Mouse (Mus musculus): ENCODE measurements around the gene Palmd. TPM values are rescaled to one million over a fixed set of nuclear protein-coding genes. Genes with fewer than 3 reads are reported as not detected.

Palmd gene
- 10 to 100 TPM; 42.0 to 47.2 TPM for total RNA-seq (2021)
- long read RNA-seq, experiment 1, transcript Palmd-201 (8 exons, 2,433 nt): major isoform, 49 of 60 reads
- long read RNA-seq, experiment 1, partial matches to known transcripts: 9 of 60 reads
- long read RNA-seq, experiment 1, other reads (novel, unspliced or antisense): 2 of 60 reads
- long read RNA-seq, experiment 2, transcript Palmd-201 (8 exons, 2,433 nt): major isoform, 23 of 27 reads
- long read RNA-seq, experiment 2, partial matches to known transcripts: 2 of 27 reads
- long read RNA-seq, experiment 2, other reads (novel, unspliced or antisense): 2 of 27 reads

DNA sequence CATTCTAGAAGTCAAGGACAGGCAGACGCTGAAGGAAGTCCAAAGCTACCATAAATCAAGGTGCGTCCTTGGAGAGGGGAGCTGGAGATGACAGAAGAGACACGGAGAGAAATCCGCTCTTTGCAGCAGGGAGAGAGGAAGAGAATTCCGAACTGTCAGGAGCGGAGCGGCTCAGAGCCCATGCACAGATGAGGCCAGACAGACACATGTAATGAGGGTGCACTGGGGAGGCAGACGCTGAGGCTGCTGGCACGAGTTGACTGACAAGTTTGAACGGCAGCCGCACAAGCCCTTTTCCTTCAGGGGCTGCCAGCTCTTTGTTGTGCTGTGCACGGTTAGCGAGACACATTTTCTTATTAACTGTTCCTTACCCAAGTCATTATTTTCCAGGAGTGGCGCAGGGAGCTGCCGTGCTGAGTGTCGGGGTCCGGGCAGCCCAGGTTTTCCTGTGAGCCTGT is at the start of gene Palmd:
Gene Palmd (minus strand): TSS at position 448 of the 458 bp plus-strand sequence.
- peak; percentile 70 to 78 for DNase-seq

DNA sequence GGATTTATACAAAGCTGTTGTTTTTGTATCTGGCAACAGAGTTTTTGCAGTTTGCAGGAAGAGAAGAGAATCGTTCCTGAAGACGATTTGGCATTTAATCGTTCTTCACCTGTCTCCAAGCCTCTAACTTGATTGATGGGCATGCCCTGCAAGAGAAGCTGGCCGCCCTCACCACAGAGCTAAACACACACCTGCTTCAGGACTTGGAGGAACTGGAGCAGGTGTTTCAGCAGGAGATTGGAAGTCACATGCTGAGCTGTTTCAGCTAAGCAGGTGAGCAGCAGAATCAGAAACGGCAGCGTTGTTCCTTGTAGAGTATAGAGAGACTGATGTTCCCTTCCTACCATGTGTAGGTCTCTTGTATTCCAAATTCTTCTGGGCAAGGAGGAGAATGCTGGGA is 41.4 kb upstream of the Palmd start:
- DNase-seq: no peak

DNA sequence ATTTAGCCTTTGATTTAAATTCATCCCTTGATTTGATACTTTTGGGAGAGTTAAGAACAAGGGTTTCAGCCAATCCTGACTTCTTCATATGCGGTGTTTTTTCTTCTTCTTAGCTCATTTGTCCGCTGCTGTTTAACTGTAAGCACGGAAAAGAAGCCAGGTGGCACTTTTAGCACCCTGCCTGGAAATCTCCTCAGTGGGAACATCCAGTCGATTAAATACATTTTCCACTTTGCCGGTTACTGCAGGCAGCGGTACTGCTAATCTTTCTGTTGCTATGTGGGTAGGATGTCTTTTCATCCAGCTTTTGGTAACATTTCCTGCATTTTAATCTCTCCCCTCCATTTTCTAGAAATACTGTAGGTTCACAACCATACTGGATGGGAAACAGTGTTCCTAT is 38.6 kb upstream of the Palmd start:
- DNase-seq: no peak

DNA sequence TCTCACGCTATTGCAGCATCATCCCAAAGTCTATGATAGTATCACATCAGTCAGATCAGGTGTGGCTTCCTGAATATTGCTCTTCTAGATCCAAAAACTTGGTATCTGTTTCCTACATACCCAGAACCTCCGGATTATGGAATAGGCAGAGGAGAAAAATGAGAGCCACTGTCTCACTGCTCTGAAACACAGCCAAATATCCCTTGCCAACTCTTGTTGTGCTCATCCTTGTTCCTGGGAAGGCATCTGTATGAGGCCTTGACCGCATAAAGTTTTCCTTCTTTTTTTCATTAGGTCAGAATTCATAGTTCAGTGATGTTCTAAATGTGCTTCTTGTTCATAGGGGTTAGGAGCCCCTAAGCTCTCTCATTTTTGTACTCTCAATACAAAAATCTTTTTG is 37.8 kb upstream of the Palmd start:
- peak; percentile 27 to 34 for DNase-seq

DNA sequence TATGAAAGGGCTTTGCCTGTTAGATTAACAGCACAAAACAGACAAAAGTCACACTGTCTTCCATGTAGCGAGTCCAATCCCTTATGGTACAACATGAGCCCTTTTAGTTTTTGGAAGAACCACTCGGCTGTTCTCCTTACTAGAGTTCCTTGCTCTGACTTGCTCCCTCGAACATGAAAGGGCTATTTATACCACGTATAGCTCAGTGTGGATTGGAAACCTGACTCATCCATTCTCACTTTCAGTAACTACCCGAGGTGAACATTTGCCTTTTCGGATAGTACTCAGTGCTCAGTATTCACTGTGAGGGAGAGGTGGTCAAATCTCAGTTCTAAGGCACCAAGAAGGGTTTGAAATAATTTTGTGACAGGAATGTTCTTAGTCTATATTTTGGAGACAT is 34.6 kb upstream of the Palmd start:
- DNase-seq: no peak

DNA sequence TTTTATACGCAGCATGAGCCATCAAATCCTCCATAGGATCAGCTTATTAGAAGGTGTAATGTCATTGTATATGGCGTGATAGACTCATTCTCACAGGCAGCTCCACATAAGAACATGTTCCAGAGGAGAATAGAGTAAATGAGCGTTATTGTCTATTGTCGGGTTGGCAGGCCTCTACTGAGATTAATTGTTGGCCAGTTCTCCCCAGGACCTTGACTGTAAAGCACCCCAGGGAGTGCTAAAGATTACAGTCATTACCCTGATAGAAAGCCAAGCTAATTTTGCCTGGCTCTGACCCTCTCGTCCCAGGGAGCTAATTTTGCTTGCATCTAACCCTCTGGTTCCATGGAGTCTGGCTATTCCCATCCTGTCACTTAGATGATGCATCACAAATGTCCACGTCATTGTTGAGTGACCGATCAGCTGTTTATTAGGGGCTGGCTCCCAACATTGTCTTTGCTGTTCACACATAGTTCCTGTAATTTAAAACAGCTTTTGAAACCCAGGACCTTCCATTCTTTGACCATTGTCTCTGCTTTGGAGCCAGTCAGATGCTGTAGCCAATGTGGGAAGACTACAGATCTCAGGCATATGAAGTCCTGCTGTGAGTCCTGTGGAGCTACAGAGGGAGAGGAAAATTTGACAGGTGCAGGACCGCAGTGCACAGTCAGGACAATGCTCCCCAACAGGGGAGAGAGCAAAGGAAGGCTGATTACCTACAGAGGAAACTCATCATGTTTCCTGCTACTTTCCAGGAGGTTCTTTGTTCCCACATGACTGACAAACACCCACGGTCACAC is 33.1 kb upstream of the Palmd start:
- no peak for DNase-seq

DNA sequence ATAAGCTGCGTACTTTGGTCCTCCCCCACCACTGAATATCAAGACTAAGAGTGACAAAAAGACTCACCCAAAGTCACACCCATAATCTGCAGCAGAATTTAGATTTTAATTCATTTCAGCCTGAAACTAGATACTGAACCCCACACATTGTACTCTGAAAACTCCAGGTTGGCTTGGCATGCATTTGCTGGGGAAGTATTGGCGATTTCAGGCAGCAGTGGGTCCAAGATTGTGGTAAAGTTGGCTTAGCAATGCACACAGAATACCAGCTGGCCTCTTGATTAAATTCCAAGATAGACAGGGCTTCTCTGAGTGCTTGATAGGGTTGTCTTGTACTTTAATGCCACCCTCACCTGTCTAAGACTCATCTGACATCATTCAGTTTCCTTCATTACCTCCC is 24.2 kb upstream of the Palmd start:
- no peak for DNase-seq

DNA sequence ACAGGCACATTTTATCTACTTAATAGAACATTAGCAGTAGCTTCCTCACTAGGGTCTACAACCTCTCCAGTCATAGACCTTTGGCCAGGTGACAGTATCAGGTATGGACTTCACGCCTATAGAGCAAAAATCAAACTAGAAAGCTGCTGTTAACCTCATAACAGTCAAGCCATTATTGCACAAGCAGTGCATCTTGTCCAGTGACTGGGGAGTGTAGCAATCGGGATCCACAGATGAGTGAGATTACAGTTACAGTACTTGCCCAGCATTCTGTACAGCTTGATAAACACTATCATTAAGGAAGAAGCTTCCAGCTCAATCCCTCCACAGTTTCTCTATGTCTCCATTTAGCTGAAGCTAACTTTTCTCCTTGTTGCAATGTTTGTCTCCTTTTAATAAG is 22.4 kb upstream of the Palmd start:
- DNase-seq: no peak

DNA sequence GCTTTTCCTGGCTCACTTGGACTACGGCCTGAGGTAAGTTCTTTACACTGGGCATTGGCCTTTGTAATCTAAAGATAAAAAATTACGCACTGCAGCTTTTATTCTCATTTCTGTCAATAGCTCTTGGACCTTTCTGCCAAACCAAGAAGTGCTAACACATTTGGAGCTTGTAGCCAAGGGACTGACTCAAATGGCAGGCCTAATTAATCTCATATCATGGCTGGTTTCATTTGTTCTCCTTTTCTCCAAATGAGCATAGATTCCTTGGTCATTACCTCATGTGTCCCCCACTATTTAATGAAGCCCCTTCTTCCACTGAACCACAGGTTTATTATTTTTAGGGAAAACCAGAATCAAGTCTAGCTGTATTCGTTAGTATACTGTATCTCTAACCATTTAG is 19.4 kb upstream of the Palmd start:
- no peak for DNase-seq

DNA sequence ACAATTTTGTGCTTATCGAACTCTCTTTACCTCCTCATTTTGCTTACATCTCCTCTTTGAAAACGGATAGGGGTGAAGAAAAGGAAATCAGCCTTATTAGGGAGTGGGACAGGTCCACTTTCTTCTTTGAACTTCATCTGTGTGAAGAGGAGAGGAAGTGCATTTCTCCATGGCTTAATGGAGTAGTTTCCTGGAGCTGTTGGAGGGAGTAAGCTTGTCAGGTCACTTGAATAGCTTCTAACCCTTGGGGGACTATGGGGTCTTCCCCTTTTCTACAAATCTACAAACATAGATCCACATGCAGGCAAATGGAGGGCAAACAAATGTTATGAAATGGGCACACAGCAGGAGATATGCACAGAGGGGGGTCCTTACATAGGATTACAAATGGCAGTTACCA is 17.7 kb upstream of the Palmd start:
- DNase-seq: no peak

DNA sequence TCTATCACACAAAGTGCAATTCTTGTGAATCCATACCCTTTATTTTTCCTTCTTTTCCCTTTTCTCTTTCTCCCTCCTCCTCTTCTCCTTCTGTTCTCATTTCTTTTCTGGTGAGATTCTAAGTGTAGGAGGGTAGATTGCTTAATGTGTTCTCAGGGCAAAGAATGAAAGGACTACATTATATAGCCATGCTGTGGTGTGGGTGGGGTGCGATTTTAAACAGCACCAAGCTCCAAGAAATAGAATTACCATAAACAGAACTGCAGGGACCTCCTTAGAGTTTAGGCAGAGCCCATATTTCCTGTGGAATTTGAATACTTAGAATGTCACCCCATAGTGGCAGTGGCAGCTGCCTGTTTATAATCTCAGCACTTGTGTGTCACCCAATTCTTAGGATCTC is 17.0 kb upstream of the Palmd start:
- no peak for DNase-seq

DNA sequence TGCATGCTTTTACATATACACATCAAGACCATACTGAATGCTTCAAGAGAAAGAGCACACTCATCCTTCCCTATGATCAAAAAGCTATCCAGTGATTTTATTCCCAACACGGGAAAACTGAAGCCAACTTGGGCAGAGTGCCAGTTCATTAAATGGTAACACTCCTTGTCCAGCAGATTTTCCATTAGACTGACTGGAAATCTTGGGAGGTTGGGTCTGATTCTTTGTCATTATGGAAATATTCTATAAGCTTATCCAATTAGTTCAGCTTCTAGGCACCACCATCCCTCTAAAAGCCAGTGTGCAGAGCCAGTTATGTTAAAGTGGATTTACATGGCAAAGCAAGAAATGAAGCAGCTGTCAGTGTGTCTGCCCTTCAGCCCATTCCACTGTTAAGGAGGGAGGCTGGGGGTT is 16.3 kb upstream of the Palmd start:
- no peak for DNase-seq

DNA sequence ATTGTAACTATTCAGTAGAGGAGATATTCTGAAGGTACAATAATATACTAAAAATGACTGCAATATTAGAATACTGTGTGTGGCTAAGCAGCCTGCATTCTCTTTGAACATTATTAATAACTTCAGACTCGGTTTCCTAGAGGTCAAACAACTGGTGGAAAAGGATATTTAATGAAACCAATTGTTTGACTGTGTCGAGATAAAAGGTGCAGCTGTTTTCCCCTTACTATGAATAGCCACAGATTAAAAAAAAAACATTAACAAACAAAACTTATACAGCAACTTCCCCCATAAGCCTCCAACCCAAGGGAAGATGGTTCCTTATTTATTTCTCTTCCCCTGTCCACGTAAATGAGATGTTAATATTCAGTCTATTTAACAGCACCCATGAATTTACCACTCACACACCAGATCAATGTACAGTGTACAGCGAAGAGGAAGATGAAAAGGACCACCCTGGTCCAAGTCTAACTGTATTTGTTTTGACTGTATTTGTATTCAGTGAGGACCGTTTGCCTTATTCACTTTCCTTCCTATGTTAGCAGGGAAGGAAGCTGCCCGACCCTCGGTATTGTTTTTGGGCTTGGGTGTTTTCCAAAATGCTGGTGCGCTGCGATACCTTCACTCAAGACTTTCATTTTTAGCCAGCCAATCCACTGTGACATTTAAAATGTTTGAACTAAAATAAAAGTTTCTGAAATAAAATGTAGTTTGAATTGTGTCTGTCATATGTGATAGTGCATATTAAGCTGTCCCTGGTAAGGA is 13.2 kb upstream of the Palmd start:
- DNase-seq: no peak

DNA sequence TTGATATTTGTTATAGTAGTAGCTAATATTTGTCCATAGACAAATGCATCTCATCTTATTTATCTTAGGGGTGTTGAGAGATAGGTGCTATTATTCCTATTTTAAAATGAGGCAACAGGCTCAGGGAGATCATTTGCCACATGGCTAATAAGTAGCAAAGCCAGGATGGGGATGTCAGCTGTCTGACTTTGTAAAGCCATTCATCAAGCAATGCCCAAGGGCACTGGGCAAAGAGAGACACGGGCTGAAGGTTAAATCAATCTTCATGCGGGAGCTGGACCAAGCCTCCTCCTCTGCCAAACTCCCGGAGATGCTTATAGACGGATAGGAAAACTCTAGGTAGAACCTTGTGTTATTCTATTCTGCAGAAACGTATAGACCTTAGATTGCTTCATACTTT is 999 bp upstream of the Palmd start:
- peak; percentile 49 to 50 for DNase-seq

DNA sequence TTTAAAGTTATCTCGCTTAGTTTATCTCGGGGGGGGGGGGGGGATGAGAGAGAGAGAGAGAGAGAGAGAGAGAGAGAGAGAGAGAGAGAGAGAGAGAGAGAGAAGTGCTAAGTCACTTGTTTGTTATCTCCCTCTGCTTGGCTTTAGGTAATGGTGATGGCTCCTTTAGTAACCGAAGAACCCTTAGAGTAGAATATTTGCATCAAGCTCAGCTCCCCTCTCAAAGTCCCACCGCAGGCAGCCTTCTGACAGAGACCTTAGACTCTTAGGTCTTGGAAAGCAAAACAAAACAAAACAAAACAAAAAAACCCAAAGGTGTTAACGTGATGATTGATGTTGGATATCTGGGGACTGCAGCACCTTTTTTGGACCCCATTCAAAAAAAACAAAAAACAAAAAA is 216 bp upstream of the Palmd start:
- no peak for DNase-seq

DNA sequence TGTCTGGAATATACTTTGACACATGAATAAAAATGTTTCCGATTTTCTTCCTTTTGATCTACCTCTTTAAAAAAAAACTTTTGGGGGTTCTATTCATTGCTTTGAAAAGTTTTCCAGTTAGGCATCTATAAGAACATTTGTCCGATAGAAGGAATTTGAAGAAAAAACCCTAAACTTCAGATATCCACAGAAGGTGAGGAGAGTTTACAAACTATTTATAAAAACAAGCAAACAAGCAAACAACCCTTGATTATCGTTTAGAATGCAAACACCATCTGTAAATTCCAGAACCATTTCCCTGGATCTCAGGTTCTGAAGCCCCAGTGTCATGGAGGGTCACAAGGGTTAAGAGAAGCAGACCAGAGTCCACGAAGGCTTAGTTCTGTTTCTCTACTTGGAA is 820 bp downstream of the Palmd start, which contains the start of gene 4930455H04Rik:
Gene 4930455H04Rik (plus strand): TSS at position 301 of the 400 bp plus-strand sequence.
- DNase-seq: no peak

DNA sequence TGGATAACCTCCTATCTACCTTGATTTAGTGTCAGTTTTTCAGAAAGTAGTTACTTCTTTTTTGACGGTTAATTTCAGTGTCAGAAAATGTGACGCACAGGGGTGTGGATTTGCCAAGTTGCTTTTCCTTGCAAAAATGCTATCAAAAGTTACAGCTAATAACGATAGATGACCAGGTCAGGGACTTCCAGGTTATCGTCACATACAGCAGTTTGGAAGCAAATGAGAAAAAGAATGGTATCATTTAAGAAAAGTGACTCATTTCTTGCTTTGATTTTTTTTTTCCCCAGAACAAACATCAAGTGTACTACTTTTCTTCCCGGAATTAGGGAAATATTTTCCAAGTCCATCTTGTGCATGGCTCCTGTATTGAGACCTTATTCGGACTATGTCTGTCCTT is 1.4 kb downstream of the Palmd start:
- DNase-seq: no peak

DNA sequence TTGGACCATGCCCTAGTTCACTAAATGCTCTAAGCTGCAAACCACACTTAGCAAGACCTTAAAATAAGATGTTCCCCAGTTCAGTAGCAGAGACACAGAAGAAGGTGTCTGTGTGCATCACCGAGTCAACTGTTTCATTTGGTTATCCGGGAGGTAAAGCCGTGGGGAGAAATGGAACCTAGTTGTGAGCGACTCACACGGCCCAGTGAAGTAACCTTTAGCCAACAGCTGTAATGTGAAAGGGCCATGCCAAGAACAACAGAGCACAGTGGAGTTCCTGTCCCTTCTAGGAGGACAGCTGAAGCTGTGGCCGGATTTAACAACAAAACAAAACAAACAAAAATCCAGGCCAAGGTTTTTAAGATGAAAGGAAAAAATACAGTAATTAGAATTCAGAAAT is 2.0 kb downstream of the Palmd start:
- DNase-seq: peak; percentile 63 to 64

DNA sequence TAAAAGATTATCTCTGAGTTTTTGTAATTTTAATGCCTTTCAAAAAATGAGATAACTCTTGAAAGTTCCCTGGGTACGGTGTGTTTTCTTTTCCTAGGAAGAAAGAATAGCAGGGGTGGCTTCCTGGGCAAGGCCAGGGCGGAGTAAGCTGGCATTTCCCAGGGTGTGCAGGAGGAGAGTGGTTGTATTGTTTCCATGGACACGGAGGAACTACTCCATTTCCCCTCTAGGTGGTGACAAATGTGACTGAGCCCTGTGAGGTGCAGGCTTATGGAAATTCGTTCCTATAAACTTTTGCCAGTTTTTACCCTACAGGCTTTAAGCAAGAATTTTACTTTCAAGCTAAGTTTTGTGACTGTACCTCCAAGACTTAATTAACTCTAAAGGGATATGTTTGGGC is 2.6 kb downstream of the Palmd start:
- peak; percentile 77 to 81 for DNase-seq

DNA sequence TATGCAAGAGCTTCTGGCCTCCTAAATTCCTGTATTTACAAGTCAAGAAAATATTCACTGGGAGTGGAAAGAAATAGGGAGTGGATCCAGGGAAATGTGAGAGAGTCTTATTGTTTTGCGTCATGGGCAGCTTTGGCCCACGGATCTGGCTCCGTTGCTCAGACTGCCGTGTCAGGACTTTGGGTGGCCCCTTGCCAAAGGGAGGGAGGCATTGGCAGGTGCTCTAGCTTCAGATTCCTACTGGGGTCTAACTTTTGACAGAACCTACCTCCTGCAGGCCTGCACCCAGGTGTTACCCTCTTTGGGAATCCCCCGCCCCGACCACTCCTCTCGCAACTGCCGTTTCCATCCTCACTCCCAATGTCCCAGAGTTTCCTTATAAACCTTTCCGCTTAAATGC is 4.4 kb downstream of the Palmd start:
- DNase-seq: peak; percentile 28 to 52

DNA sequence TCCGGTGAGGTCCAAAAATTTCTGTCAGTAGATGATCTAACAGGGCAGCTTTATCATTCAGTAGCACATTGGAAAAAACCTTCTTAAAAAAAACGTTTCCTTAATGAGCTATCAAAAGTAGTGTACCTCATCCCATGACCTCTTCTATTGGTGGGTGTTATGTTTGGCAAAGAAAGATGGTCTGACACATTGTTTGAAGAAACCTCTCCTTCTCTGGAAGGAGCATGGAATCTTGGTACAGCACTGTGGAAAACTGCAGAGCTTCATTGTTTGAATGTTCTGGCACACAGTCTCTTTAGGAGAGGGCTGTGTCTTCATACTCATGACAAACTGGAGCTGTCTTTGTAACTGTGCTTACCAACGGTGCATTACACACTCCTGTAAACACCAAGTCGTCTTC is 5.6 kb downstream of the Palmd start:
- no peak for DNase-seq

DNA sequence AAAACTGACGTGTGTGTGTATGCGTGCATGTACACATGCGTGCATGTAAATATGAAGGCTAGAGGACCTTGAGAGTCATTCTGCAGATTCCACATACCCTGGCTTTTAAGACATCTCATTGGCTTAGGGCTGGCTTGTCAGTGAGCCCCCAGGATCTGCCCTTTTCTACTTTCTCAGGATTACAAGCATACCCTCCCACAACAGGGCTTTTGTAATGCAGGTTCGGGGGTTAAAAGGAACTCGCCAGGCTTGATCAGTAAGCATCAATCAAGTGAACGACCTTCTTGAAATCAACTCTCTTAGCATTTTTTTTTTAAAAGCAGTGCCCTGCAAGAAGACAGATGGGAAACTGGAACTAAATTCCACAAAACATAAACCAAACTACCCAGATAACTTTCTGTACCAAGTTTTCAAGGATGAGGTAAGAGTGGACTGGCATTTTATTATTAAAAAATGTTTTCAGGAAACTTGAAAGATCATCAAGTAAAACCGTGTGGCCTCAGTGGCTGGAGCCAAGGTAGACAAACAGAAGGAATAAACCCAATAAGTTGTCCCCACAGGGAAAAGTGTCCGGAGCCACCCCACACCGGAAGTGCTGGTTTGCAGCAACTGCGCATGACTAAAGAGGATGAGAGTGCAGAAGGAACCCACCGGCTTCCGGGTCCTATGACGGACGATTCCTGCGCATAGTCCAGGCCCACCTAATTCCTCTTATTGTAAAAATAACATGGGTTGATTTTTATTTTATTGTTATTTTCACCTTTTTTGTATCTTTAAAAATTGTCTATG is 7.2 kb downstream of the Palmd start:
- DNase-seq: no peak

All from adrenal gland, postnatal 36 days (tissue).